ENCODE assay signal across 14 mouse cellular contexts in genomic region chr19:12067806-12068205, GRCm38 (mm10). TPM values are rescaled to one million over a fixed set of nuclear protein-coding genes. Genes with fewer than 3 reads are reported as not detected.
"Had no signal": no experiment of that assay in that cellular context is flagged by ENCODE, and none has a peak within 500 bp of the region (broad histone marks: within the 10 kb centered on the region; RNA-seq: fewer than 3 reads in every experiment).

No protein-coding gene starts in this region.

RNA-seq across cellular contexts. Expression of gene Olfr1424, which starts 5.3 kb away (rescaled TPM):
- total RNA-seq: neutrophil, adult 5-6 weeks had no signal
- polyA plus RNA-seq: neural tube, embryonic 13.5 days; neural tube, embryonic 14.5 days; neural tube, embryonic 15.5 days; small intestine, adult 2 months; spleen, adult 2 months; stomach, embryonic 14.5 days; stomach, embryonic 15.5 days; stomach, embryonic 16.5 days; stomach, postnatal 0 days; thymus, adult 2 months; thymus, postnatal 0 days; urinary bladder, adult 2 months had no signal

RNA-seq across cellular contexts. Expression of gene Olfr1425, which starts 9.7 kb away (rescaled TPM):
- polyA plus RNA-seq: neural tube, embryonic 13.5 days; neural tube, embryonic 14.5 days; neural tube, embryonic 15.5 days; small intestine, adult 2 months; spleen, adult 2 months; stomach, embryonic 14.5 days; stomach, embryonic 15.5 days; stomach, embryonic 16.5 days; stomach, postnatal 0 days; testis, adult 2 months; thymus, adult 2 months; thymus, postnatal 0 days; urinary bladder, adult 2 months had no signal

RNA-seq across cellular contexts. Expression of gene Olfr1426, which starts 24.0 kb away (rescaled TPM):
- total RNA-seq: neutrophil, adult 5-6 weeks had no signal
- polyA plus RNA-seq: neural tube, embryonic 13.5 days; neural tube, embryonic 14.5 days; neural tube, embryonic 15.5 days; small intestine, adult 2 months; spleen, adult 2 months; stomach, embryonic 14.5 days; stomach, embryonic 15.5 days; stomach, embryonic 16.5 days; stomach, postnatal 0 days; testis, adult 2 months; thymus, adult 2 months; thymus, postnatal 0 days; urinary bladder, adult 2 months had no signal

RNA-seq across cellular contexts. Expression of gene Olfr1423, which starts 26.7 kb away (rescaled TPM):
- total RNA-seq: neutrophil, adult 5-6 weeks had no signal
- polyA plus RNA-seq: neural tube, embryonic 13.5 days; neural tube, embryonic 14.5 days; neural tube, embryonic 15.5 days; small intestine, adult 2 months; spleen, adult 2 months; stomach, embryonic 14.5 days; stomach, embryonic 15.5 days; stomach, postnatal 0 days; testis, adult 2 months; thymus, adult 2 months; thymus, postnatal 0 days; urinary bladder, adult 2 months had no signal

RNA-seq across cellular contexts. Expression of gene Olfr1427, which starts 35.3 kb away (rescaled TPM):
- total RNA-seq: neutrophil, adult 5-6 weeks had no signal
- polyA plus RNA-seq: neural tube, embryonic 13.5 days; neural tube, embryonic 14.5 days; neural tube, embryonic 15.5 days; small intestine, adult 2 months; spleen, adult 2 months; stomach, embryonic 14.5 days; stomach, embryonic 15.5 days; stomach, embryonic 16.5 days; stomach, postnatal 0 days; testis, adult 2 months; thymus, adult 2 months; thymus, postnatal 0 days; urinary bladder, adult 2 months had no signal
